Mouse (Mus musculus) cerebellum, adult 8-10 months (tissue): ENCODE data around the gene Ranbp1.
"Not testable (repeated sequence)": the region's sequence is repeated elsewhere in the genome, so short reads cannot be mapped to it uniquely, and the experiment has no call there.

Experiments
- DNase-seq: peaks from one replicate; pipeline ENCODE4 v3.0.0; 2022

Gene Ranbp1

GRCm38 (mm10) chr16:18198365-18199098, 50.0 kb downstream of the Ranbp1 start:
- no peak for DNase-seq

- DNase-seq, result no peak
These were observed 50.7 kb downstream of the Ranbp1 start for GRCm38 (mm10) chr16:18197881-18198280.

- DNase-seq, result not testable (repeated sequence)
These were observed 53.0 kb downstream of the Ranbp1 start for GRCm38 (mm10) chr16:18195561-18195960.

GRCm38 (mm10) chr16:18195068-18195467, 53.5 kb downstream of the Ranbp1 start:
- no peak for DNase-seq

GRCm38 (mm10) chr16:18194208-18194985, 54.1 kb downstream of the Ranbp1 start:
- DNase-seq, result no peak

GRCm38 (mm10) chr16:18191006-18191405, 57.5 kb downstream of the Ranbp1 start:
- DNase-seq, result no peak
